Mouse (Mus musculus) frontal cortex, adult (tissue): Measurements from ENCODE around the gene G6pc.
"Not testable (repeated sequence)": the region's sequence is repeated elsewhere in the genome, so short reads cannot be mapped to it uniquely, and the experiment has no call there.

ENCODE experiments used
- ATAC-seq: cut with Nextera tagmentation; 2 replicates; pipeline ENCODE4 v1.9.2; 2017; ENCODE audit warnings: mild to moderate bottlenecking, moderate library complexity, mixed read lengths; ENCODE audit not compliant: low TSS enrichment

The G6pc gene

DNA sequence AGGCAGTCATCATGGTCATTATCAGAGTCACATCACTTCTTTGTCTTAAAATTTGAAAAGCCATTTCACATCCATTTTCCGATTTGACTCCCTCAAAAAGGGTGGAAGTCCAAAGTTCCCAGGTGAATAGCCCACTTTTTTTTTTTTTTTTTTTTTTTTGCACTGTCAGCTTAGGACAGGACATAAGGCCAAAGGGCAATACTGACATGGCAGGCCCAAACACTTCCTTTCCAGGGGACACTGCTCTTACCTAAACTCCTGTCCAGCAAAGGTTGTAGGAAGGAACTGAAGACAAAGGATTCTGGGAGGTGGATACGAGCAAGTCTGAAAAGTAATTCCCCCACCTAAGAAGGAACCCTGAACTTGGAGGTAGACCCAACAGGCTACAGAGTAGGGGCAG is 11.4 kb upstream of the G6pc start:
- ATAC-seq: no peak

DNA sequence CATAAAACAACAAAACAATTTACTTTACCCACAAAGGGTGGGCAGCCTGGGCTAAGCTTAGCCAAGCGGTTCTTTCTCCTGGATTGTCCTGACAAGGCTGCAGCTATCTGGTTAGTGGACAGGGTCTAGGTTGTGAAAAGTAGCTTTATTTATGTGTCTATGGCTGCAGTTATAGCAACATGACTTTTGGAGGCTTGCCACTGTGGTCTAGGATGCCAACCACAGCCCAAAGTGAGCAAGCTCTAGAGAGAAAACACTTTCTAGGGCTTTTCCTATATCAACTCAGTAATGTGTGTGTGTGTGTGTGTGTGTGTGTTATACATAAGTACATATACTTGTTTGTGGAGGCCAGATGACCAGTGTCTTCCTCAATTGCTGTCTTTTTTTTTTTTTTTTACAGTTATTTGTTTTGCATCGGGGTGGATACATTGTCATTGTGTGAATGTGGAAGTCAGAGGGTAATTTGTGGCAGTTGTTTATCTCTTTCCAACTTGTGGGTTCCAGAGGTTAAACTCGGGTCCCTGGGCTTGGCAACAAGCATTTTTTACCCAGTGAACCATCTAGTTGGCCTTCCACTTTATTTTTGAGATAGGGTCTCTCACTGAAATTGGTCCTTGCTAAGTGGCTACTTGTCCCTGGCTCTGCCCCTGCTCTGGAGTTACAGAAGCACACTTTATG is 9.7 kb upstream of the G6pc start:
- ATAC-seq: no peak

DNA sequence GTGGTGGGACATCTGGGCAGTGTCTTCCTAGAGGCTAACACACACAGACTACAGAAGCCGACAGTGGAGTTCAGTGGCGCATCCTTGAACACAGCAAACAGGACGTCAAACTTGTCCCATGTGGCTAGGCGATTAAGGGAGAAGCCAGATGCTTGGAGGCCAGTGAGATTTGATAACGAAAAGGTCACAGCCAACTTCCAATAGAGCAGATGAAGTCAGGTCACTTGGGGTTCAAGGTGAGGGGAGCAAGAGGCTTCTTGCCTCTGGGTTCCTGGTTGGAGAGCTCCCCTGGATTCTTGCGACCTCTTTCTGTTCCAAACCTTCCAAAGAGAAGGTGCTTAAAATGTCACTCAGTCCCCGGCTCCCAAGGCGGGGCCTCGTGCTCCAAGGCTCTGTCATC is 7.6 kb upstream of the G6pc start:
- no peak for ATAC-seq

DNA sequence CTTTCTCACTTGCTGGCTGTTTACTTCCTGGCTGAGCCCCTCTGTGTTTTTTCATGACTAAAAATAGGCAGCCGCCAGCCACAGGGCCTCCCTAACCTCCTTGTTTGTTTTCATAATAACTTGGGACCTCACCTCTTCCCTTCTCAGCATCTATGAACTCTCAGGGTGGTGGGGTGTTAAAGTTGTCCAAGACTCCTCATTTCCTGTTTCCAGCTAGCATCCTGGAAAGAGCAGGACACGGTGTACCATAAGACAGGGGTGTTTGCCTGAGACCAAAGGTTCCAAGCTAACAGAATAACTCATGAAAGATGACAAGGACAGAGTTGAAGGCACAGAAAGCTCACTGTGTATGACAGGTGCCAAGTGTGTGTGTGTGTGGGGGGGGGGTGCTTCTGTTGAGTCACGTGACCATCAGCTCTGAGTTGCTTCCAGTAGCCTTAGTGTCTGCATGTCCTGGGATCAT is 6.7 kb upstream of the G6pc start:
- ATAC-seq: no peak

DNA sequence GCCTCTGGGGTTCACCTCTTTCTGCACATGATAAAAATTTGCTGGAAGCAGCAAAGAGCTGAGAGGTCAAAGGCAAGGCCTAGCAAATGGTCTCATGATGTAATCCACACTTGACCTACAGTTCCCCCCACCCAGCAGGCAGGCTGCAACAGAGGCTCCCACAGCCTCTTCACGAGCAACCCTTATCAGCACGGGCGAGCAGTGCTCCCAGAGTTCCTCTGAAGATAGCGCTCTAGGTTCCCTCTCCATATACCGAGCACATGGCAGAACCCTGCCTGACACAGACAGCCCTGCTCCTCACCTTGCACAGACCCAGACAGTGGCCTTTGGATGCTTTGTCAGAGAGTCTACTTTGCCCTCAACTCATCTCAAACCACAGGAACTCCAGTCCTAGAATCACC is 2.8 kb upstream of the G6pc start:
- ATAC-seq: no peak

DNA sequence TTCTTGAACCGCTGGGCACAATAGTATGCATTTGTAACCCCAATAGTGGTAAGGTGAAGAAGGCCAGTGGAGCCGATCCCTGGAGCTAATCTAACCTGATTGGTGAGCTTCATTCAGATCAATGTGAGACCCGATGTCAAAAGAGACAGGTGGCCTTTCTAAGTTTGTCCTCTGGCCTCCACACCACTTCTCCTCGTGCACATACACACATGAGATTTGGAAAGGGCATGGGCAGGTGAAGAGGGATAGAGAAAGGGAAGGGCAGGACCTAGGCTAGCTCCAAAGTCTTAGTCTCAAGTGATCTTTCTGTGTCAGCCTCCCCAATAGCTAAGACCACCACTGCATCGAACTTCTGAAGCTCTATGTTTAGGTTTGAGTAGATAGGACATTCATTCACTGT is 2.8 kb downstream of the G6pc start:
- ATAC-seq: no peak

DNA sequence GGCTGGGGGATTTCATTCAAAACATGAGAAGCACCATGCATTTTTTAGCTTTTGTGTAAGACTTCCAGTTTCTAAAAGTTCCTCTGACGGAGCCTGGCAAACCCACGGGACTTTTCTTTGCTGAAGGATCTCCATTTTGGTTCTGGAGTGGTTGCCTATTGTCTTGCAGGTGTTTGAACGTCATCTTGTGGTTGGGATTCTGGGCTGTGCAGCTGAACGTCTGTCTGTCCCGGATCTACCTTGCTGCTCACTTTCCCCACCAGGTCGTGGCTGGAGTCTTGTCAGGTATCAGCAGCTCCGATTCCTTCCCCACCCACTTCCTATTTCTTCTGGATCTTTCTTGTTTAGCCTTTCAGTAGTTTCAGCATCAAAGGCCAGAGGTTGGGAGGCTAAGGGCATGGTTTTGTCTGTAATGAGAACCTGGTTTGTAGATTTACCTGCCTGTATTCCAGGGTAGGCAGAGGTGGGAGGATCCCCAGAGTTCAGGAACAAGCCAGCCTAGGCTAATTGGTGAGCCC is 7.1 kb downstream of the G6pc start:
- ATAC-seq: no peak

DNA sequence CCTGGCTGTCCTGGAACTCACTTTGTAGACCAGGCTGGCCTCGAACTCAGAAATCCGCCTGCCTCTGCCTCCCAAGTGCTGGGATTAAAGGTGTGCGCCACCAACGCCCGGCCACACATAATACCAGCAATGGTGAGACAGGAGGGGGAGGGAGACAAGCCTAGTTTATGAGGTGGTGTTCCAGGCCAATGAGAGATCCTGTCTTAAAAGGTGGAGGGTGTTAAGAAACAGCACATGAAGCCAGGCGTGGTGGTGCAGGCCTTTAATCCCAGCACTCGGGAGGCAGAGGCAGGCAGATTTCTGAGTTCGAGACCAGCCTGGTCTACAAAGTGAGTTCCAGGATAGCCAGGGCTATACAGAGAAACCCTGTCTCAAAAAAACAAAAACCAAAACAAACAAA is 10.8 kb downstream of the G6pc start:
- not testable (repeated sequence) for ATAC-seq

DNA sequence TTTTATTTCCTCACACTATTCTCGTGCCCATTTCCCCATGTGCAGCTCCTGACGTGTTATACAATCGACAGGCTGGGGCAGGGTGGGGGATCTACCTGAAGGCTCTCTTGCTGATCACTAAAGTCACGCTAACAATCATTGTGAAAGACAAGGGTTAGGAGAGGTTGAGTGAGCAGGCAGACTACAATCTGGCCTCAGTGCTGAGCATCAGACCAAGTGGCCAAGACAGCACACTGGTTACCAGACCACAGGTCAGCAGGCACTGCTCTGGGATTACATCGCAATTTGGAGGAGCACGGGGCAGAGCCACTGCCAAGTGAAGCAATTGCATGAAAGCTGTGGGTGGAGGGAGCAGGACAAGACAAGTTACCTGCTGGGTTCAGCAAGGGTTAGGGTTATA is 11.6 kb downstream of the G6pc start:
- ATAC-seq: no peak

DNA sequence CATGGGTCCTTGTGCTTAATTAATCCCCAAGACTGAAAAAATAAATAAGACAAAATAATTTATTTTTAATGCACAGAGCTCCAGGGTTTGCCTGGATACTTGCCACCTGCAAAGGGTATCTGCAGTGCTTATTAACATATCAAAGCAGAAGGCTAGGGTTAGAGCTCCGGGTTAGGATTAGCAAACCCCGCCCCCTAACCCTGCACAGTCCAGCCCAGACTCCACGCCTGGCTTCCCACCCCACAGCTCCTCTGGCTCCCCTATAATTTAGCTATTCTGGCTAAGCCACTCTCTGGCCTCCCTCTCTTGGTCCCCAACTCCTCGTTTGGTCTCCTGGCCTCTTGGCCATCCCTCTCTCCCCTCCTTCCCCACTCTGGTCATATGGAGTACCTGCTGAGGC is 14.5 kb downstream of the G6pc start:
- no peak for ATAC-seq

DNA sequence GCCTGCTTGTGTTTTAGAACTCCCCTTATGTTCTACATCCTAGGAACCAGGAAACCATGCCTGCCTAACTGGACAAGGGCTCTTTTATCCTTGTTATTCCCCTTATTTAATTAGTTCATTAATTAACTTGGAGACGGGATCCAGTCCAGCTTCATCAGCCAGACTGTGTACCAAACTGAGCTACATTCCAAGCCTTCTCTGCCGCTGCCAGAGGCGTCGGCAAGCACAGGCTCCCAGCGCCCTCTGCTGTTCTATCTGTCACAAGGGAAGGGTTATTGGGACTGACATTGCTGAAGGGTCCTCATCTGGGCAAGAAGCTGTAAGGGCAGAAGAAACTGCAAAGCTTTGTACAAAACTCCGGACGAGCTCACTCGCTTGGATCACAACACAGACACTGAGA is 27.7 kb downstream of the G6pc start:
- ATAC-seq: peak; percentile 80; the same call in 1 of the 2 replicates

DNA sequence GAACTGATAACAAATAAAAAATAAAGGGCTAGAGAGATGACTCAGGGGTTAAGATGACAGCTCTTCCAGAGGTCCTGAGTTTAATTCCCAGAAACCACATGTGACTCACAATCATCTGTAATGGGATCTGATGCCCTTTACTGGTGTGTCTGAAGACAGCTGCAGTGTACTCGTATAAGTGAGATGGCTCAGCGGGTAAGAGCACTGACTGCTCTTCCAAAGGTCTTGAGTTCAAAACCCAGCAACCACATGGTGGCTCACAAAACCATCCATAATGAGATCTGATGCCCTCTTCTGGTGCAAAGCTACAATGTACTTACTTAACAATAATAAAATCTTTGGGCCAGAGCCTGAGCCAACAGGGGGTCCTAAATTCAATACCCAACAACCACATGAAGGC is 47.9 kb downstream of the G6pc start:
- no peak for ATAC-seq

DNA sequence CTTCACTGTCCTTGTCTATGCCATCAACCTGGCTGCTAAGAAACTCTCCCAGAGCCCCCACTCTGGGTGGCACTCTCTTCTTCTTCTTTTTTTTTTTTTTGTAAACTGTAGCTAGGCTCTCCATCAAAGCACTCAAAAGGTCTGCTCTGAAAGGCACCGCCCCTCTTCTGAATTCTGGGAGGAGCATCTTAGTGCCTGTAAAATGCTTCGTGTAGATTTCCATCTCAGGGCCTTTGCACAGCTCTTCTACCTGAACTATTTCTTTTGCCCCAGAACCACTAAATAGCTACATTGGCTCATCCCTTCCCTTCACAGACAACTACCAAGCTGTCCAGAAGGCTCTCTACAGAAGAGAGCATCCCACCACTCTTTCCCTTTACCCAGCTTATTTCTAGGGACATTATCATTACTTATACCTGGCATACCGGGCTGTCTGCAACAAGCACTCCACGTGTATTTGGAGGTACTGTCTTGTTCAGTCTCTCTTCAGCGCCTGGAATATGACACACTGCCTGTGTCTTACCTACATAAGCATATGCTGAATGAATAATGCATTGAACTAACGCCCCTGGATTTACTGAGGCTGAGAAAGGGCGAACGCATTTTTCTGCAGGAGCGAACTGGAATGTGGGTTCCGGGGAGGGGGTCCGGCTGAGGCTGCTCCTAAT is 49.2 kb downstream of the G6pc start:
- ATAC-seq: peak; percentile 51; the same call in 1 of the 2 replicates

DNA sequence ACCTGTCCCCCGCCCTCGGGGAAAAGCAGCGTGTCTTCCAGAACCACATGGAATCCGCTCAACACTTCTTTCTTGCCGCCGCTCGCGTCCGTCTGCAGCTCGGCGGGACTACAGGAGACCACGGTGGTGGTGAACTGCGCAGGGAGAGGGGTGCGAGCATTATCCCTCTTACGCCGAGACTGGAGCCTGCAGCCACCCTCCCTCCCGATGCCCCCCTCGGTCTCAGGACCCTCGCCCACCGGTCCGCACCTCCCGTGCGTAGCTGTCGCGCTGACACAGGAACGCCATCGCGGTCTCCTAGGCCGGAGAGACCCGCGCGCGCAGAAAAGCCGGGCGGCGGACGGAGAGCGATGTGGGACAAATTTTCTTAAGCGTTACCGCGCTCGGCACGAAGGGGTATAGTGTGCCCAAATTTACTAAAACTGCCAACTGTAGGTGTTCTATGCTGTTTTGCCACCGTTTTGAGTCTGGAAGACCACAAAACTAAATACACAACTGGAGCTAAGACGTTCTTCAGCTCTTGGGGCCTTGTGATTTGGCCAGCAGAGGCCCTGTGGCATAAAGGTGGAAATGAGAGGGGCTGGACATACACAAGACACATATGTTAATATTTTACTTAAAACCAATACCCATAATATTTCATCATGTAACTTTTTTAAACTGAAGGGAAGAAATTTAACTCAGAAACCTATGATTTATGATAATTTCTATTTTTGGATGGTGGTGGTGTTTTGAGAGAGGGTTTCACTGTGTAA is 49.9 kb downstream of the G6pc start, which contains the start of gene Aarsd1:
Gene Aarsd1 (minus strand): TSS at position 515 of the 755 bp plus-strand sequence.
- ATAC-seq: peak; percentile 56; the same call in 1 of the 2 replicates

DNA sequence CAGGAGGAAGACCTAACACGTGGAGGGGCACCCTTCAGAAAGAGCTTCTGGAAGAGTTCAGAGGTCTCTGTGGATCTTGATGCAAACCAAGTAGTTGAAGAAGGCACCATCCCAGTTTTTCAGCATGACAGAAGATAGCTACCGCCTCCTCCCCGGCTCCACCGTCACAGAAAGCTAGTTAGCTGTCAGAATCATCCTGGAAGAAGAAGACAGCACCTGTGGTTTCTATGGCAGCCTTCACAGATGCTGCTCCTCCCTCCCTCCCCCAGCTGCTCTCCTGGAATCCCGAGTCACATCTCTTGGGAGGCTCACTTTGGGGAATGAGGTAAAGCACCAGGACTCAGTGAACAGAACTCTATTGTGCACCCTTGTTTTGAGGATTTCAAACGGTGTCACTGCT is 51.6 kb downstream of the G6pc start:
- ATAC-seq: peak; percentile 77; the same call in 1 of the 2 replicates

DNA sequence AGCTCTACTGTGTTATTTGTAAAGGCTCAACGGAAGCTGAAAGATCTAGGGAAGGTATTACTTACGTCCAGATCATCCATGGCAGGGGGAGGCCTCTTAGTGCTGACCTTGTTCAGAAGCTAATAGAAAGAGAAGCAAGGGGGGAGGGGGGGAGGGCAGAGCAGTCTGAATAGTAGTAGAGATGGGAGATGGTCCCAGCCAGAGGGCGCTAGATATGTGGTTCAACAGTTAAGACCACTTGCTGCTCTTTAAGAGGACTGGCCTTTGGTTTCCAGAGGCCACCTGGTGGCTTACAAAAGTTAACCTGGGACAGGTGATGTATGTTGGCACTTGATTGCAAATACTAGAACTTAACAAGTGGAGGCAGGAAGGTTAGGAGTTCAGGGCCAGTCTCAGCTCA is 52.2 kb downstream of the G6pc start:
- no peak for ATAC-seq

DNA sequence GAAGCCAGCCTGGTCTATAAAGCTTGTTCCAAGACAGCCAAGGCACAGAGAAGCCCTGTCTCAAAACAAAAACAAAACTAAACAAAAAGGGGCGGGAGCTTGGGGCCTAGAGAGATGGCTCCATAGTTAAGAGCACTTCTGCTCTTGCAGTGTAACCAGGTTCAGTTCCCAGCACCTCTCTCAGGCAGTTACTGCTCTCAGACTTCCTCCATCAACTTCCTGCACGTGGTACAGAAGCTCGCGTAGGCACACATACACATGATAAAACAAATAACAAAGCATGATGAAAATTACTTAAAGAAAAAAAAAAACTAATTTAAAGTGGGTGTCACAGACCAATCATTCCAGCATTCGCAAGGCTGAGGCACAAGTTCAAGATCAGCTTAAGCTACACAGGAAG is 52.8 kb downstream of the G6pc start:
- no peak for ATAC-seq

DNA sequence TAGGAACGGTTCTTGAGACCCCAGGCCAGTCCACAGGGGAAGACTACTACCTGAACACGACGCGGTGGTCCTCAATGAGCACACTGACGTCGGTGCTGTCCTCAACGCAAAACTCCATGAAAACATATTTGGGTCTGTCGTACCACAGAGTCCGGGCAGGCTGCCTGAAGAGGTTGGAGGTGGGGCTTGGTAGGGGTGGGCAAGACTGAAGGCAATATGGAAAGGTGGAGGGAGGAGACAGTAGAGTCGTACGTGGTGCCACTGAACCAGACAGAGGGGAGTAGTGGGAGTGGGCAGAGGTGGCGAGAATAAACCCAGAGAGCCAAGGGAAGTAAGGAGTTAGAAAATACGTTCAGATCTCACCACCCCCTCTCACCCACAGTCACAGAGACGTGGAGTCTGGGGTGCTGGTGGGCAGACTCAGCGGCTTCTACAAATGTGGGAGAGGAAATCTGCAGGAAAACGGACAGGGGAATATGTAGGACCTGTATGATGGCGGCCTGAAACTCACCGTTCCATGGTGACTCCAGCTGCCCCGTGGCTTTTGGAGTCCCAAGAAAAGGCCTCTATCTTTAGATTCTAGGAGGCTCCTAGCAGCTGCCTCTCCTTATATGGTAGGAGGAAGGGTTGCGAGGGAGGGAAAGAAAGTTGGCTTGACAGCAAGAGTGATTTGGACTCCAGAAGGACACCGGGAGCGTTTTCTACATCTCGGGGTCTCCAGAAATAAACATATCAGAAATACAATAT is 56.9 kb downstream of the G6pc start, which contains the start of gene Gm27029:
Gene Gm27029 (minus strand): TSS at position 692 of the 747 bp plus-strand sequence.
- ATAC-seq: peak; percentile 68

DNA sequence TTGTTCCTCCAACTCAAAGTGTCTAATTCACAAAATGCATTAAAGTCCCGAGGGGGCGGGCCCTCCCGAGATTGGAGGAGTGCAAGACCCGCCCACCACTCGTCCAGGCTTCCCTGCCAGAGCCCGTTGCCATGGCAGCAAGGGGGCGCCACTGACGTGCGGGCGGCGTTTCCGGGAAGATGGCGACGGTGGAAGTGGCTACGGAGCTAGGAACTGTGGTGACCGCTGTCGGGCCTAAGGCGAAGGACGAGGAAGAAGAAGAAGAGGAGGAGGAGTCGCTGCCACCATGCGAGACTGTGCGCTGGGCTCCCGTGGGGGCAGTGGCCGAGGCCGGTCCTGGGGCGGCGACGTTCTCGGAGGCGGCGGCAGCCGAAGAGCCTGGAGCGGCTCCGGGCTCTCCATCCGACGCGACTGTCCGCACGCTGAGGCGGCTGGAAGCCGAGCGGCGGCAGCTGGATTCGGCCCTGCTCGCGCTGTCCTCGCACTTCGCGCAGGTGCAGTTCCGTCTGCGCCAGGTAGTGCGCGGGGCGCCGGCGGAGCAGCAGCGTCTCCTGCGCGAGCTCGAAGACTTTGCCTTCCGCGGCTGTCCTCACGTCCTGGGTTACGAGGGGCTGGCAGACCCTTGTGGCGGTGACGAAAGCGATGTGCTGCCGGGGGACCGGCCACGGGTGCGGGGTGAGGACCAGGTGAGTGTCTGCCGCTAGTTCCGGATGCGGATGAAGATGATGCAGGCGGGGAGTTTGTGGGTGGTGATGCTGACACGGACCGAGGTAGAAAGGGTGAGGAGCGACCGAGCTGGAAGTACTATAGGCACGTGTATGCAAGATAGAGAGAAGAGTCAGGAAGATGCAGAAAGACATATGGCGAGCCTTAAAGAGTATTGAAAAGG is 57.8 kb downstream of the G6pc start, which contains the start of the genes Rundc1 and Ptges3l:
Gene Rundc1 (plus strand): TSS at position 161 of the 889 bp plus-strand sequence.
Gene Ptges3l (minus strand): TSS at position 409 of the 889 bp plus-strand sequence.
- ATAC-seq: peak; percentile 80

DNA sequence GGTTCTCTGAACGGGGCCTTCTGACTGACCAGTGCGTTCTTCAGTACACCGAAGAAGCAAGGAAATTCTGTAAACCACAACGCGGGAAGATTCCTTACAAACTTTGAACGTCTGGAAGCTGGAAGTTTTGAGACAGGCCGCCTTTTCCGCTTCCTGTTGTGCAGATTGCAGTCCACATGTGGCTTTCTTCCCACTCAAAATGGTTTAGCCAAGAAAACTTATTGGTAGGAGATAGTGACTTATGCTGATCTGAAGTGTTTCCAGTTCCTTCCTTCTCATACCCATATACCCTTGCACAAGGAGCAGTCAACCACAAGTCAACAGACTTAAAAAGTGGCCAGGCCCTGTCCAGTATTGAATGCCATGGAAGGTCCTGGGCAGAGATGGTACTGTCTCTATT is 58.8 kb downstream of the G6pc start:
- no peak for ATAC-seq
